Mouse (Mus musculus): ENCODE measurements around the gene Aox1.

The Aox1 gene

DNA sequence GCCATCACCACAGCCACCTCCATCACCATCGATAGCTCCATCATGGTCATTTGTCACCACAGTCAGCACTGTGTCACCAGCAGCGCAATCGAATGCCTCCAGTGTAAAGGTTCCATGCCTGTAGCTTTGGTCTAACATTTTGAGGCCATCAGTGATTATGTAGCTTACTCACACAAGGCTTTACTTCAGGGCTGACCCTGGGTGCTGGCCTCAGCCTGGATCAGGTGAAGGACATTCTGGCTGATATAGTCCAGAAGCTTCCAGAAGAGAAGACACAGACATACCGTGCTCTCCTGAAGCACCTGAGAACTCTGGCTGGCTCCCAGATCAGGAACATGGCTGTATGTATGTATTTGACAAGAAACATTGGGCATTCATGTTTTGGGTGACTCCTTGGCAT lies 29.1 kb downstream of the Aox1 start:
- ATAC-seq (ENCODE audit: insufficient number of reproducible peaks, low FRiP score, low TSS enrichment) = no peak

DNA sequence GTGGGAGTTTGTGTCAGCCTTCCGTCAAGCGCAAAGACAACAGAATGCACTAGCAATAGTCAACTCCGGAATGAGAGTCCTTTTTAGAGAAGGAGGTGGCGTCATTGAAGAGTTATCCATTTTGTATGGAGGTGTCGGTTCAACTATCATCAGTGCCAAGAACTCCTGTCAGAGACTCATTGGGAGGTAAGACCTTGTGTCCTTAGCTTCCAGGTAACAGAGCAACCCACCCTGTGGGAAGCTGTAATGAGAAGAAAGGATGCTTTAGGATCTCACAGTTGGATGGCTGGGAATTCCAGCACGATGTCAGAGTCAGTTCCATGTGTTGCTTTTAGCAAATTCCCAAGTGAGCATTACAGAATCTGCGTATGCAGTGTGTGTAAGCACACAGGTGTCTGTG lies 32.4 kb downstream of the Aox1 start:
- no peak for ATAC-seq (ENCODE audit: insufficient number of reproducible peaks, low FRiP score, low TSS enrichment)

DNA sequence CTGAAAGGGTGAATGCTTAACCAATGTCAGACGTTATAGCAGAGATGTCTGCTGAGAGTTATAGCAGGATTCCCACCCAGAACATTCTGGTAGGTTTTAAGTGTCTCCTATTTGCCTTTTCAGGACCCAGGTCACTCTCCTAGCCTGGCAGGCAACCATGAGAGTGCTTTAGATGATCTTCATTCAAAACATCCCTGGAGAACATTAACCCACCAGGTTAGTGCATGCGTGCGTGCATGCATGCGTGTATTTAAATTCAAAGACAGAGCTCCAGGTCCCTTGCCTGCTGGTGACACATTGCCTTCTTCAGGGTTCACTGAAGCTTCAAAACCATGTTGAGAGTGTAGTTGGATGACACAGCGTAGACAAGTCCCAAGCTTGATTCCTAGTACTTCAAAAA lies 35.4 kb downstream of the Aox1 start:
- no peak for ATAC-seq (ENCODE audit: insufficient number of reproducible peaks, low FRiP score, low TSS enrichment)

DNA sequence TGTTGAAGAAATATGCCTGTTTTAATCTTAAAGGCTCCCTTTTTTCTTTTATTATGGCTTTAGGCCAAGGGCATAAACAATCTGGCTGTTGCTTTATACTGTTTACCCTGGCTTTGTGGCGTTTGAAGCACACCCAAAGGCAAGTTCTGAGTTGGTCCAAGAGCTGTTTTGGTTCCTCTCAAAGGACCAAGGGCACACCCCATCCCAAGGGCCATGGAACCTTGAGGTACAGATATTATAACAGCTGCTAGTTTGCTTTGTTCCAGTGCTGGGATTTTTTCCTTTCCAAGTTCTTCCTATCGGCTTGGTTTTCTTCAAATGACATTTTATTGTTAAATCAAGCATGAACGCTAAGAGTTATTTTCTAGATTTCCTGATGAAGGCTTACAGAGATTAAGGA lies 35.9 kb downstream of the Aox1 start:
- no peak for ATAC-seq (ENCODE audit: insufficient number of reproducible peaks, low FRiP score, low TSS enrichment)

DNA sequence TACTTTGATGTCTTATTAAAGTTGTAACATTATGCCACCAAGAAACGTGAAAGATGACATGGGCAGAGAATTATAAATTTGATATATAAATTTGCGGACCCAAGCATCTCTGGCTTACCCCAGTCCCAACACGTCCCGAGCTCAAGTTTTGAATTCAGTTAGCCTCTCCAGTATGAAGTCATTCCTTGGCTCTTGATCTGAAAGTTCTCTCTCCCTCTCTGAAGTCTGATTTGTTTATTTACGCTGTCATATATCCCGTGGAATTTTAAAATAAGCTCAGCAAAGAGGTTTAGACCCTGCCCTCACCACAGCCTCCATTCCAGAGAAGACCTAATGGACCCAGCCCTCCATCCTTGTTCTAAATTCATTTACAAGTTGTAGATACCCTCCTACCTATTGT lies 39.5 kb downstream of the Aox1 start:
- ATAC-seq (ENCODE audit: insufficient number of reproducible peaks, low FRiP score, low TSS enrichment) = no peak

DNA sequence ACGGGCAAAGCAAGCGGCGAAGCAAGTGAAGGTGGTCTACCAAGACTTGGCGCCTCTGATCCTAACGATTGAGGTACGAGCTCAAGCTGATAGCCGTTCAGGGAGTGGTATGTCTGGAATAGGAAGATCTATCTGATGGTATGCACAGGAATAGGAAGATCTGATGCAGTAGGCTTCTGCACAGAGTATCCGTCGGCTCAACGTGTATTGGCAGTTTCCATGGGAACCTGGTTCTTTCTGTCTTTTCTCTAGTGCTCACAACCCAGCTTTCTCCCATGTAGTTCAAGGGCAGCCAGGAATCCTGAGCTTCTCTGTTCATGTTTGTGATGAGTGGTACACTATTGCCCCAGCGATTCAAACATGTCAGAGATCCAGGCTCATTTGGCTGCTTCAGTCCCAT lies 40.4 kb downstream of the Aox1 start:
- no peak for ATAC-seq (ENCODE audit: insufficient number of reproducible peaks, low FRiP score, low TSS enrichment)

DNA sequence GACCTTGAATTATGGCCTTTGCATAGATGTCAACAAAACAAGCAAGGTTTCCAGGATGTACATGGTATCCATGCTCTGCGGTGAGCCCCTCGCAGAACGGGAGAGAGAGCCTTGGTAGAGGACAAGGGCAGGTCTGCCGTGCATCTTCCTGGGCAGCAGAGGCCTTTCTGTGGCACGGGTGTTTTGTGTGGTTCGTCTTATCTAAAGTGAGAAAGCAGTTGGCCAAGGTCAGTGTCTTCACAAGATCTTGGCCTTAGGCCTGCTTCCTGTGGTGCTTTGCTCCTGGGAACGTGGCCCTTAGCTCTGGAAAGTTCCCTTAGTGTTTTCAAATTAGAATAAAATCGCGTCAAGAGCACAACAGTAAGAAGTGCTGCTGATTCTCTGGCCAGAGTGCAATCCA lies 41.3 kb downstream of the Aox1 start:
- no peak for ATAC-seq (ENCODE audit: insufficient number of reproducible peaks, low FRiP score, low TSS enrichment)

DNA sequence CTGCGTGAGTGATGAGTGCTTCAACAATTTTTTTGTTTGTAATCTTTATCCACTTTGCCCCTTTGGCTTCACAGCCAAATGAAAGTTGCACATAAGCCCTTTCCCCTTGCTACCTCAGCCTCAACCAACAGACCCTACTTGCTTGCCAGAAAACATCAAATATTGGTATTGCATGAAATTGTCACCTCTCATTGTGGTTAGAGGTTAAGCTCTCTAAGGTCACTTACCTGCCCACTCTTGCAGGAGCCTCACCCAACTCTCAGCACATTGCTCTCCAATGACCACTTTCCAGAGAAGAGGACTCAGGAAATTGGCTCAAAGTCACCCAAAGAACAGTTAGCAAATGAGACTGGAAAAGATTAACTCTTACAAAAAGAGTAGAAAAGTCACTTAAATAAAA lies 41.8 kb downstream of the Aox1 start:
- no peak for ATAC-seq (ENCODE audit: insufficient number of reproducible peaks, low FRiP score, low TSS enrichment)

DNA sequence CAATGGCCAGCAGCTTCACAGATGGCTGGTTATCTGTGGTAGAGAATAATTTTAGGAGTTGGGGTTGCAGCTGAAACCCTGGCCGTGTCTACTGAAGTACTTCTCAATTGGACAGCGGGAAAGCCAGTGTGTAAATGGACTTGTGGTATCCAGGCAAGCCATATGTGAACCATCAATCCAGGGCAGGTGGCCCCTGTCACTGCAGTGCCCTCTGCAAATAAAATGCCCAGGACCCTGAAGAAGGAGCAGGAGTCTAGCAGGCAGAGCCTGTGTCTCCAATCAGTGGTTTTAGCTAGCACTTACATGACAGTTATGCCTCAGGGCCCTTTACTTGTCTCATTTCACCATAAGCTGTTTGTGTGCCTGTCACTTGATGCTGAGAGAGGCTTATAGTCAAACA lies 42.7 kb downstream of the Aox1 start:
- ATAC-seq (ENCODE audit: insufficient number of reproducible peaks, low FRiP score, low TSS enrichment) = no peak

DNA sequence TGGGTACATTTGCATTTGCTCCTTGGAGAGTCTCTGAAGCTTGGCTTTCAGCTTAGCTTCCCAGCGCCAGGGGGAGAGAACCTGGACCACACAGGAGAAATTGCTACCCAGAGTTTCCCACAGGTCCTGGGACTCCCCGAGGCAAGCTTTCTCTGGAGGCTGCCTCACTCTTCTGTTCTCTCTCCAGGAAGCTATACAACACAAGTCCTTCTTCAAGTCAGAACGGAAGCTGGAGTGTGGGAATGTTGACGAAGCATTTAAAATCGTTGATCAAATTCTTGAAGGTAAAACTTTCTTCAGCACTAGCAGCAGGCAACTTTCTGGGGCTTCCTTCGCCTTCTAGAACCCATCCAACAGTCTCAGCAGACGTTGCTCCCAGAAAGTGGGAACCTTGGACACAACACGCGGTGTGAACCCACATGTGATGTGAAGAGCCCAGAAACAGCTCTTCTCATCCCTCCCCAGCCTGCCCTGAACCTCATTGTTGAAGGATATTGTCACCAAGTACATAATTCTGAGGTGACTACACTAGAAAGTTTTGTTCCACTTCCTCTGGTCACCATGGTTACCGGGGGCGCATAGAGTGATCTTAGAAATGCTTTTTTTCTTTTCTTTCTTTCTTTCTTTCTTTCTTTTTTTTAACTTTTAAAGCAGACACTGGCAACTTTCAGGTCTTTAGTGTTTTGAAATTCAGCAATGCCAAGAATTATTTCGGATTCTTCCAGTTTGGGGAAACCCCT lies 43.4 kb downstream of the Aox1 start:
- no peak for ATAC-seq (ENCODE audit: insufficient number of reproducible peaks, low FRiP score, low TSS enrichment)

DNA sequence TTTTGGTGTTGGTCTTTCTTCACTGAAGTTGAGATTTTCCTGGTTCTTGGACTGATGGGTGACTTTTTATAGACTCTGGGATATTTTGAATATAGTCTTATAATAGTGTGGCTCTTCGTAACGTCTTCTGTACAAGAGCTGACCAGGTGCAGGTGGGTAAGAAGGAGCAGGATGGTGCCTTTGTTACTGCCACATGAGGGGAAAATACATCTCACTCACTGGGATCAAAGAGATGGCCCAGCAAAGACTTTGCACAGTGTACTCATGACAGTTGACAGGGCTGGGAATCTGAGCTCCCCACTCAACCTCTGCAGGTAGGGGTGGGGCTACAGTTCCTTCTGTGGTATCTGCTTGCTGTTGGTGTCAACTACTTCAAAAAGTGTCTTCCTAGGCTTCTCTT lies 44.5 kb downstream of the Aox1 start:
- no peak for ATAC-seq (ENCODE audit: insufficient number of reproducible peaks, low FRiP score, low TSS enrichment)

DNA sequence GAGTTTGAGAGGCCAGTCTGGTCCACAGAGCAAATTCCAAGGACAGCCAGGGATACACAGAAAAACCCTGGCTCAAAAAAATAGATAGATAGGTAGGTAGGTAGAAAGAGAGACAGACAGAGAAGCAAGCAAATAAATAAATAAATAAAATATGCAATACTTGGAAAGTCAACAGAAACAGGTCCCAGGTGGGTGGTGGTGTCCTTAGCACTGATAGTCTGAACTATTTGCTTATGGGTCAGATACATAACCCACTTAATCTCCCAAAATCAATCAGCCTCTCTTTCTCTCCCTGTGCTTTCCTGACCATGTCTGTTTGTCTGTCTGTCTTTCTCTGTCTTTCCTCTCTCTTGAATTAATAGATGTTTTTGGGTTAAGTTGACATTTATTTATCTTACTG lies 48.2 kb downstream of the Aox1 start:
- ATAC-seq (ENCODE audit: insufficient number of reproducible peaks, low FRiP score, low TSS enrichment) = no peak

DNA sequence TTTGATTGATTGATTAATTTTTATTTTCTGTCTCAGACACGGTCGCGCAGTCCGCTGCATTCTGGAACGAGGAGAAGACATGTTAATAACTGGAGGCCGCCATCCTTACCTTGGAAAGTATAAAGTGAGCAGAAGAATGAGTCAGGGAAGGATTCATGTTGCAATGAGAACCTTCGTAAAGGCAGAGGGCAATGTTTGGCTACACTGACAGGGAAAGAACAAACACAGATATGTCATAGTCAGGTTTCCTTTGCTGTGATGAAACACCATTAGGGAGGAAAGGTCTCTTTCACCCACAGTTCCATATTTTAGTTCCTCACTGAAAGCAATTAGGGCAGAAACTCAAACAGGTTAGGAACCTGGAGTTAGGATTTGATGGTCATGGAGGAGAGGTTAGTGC lies 48.7 kb downstream of the Aox1 start:
- no peak for ATAC-seq (ENCODE audit: insufficient number of reproducible peaks, low FRiP score, low TSS enrichment)

DNA sequence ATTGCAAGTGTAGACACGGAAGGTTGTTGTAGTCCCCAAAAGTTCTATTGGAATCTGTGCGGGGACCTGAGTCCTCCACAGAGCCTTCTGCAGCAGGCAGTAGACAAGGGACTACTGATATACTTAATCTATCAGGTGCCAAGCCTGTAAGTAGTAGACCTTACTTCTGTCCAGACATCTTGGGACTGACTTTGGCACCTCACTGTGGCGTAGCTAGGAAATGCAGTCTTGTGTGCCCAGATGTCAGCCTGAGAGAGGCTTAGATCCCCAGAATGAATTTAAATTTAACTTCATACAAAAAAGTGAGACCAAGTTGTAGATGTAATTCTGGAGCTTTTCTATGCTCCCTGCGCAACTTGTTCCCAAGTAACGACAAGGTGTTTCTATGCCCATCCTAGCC lies 50.0 kb downstream of the Aox1 start:
- no peak for ATAC-seq (ENCODE audit: insufficient number of reproducible peaks, low FRiP score, low TSS enrichment)

DNA sequence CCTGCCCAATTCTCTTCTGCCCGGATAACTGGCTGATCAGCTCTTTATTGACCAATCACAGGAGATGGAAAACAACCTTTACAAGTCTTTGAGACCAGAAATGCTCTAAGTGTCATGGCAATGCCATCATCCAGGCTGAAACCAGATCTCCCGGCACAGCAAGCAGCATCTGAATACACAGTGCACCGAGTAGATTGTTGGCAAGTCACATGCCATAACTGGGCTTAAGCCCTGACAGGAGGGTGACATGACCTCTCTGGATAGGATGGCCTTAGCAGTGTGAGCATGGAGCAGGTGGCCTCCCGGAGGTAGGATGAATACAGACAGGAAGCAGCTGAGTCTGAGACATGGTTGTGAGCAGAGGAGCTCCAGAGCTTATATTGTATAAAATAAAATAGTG lies 50.7 kb downstream of the Aox1 start:
- ATAC-seq (ENCODE audit: insufficient number of reproducible peaks, low FRiP score, low TSS enrichment) = no peak

DNA sequence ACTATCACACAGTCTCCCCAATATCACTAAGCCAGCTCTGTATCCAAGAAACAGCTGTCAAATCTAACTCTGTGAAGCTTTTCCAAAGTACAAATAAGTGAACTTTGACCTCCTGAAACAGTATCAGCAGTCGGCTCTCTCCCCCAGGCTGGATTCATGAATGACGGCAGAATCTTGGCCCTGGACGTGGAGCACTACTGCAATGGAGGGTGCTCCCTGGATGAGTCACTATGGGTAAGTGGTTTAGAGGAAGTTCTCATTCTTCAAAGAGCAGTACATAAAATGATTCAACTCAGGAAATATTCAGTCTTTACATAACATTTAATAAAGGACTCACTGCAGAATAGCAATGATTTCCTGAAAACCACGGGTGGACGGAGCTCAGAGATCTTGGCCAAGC lies 51.6 kb downstream of the Aox1 start:
- ATAC-seq (ENCODE audit: insufficient number of reproducible peaks, low FRiP score, low TSS enrichment) = no peak

DNA sequence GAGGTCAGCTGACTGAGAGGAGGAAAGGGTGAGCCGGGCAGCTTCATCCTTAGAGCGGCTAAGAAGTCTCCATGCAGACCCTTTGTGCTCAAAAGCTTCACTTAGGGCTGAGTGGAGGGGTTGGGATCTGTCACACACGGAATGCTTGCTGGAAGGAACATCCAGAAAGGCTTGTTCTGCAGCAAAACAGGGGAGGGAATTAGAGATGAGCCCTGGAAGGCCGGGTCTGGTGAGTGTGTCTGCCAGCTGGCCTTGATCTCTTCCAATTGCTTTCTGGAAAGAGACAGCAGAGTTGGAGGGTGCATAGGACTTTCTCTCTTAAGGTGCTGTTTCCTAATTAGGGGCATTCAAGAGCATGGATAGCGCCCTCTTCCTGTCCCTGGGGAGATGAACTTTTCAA lies 59.6 kb downstream of the Aox1 start:
- ATAC-seq (ENCODE audit: insufficient number of reproducible peaks, low FRiP score, low TSS enrichment) = no peak

DNA sequence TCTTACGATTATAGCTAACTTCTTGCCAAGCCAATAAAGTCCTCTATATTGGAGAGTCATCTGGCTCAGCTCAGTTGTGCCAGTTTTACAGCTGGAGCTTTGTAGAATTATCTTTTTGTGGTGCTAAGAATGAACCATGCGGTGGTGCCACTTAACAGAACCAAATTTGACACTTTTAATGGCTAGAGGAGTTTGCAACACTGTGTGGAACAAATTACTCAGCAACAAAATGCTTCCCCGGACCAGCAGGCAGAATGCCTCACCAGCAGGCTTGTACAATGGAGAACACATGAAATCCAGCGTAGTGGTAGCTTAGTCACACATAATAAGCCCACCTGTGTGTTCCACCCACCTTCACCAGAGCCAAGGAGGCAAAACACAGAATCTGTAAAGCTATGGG lies 60.5 kb downstream of the Aox1 start:
- ATAC-seq (ENCODE audit: insufficient number of reproducible peaks, low FRiP score, low TSS enrichment) = no peak

DNA sequence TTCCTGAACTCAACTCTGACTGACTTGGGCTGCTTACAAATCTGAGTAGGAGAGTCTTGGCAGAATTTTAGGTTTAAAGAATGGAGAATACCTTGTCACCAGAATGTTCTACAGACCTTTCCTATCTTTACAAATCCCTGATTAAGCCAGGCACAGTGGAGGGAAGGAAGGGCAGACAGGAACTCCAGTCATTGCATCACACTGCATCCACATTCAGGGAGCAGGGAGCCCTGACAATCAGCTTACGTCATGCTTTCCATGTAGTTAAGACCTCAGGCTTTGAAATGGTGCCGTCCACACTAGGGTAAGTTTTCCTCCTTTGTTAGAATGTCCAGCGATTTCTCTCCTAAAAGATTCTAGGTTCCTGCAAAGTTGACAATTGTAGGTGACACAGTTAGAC lies 61.5 kb downstream of the Aox1 start:
- no peak for ATAC-seq (ENCODE audit: insufficient number of reproducible peaks, low FRiP score, low TSS enrichment)

DNA sequence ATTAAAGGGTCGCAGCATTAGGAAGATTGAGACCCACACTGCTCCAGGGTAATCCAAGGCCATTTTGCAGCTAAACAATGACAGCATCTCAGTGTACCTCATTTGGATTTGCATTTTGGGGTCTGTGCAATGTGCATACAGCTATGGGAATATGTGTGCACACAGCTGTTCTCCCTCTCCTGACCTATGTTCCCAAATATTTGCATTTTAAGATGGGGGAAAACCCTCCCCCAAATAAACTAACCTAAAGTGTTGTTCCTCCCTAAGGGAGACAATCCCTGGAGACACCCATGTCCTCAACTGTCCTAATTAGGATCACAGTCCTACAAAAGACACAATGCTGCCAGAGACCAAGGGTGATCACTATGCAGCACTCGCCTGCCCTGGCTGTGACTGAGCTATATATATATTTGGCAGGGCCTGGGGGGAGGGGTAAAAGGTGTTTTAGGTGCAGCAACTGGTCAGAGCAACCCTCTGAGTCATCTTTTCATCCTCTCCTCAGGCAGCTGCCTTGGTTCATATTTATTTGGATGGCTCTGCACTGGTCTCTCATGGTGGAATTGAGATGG lies 62.3 kb downstream of the Aox1 start:
- ATAC-seq (ENCODE audit: insufficient number of reproducible peaks, low FRiP score, low TSS enrichment) = no peak

DNA sequence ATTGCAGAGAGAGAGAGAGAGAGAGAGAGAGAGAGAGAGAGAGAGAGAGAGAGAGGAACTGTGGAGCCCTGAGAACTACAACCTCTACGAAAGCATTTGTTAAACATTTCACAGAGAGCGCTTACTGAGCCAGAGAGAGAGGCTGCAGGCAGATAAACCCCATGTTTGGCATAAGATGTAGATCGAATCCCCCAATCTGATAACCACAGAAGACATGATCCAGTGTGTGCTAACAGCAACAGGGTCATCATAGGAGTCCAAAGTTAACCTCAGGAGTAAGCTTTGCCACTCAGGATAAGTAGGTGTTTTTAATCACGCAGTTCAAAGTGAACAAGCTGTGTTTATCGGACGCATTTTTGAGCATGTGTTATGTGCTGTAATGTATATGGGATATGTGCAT lies 67.6 kb downstream of the Aox1 start:
- ATAC-seq (ENCODE audit: insufficient number of reproducible peaks, low FRiP score, low TSS enrichment) = no peak

DNA sequence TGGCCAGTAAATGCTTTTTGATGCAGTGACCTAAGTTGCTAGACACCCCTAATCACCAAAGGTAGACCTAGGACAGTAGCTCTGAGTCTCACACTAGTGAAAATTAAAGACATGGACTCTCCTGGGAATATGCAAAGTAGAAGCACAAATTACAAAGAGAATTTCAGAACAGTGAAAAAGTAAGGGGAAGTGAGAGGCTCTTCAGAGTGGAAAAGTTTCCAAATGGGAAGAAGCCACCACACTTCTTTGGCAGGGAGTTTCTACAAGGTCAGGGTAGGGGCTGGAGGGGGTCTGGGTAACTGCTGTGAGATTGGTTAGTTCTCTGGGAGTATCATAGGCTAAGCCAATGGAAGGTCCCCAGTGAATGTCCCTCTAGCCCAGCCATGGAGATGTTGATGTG lies 69.4 kb downstream of the Aox1 start:
- no peak for ATAC-seq (ENCODE audit: insufficient number of reproducible peaks, low FRiP score, low TSS enrichment)

Measured in cerebellum, adult (tissue).